Mouse (Mus musculus) left cerebral cortex, postnatal 36 days (tissue): ENCODE results near the gene Btg1-ps2. TPM values are rescaled to one million over a fixed set of nuclear protein-coding genes. Genes with fewer than 3 reads are reported as not detected.
"Not testable (repeated sequence)": the region's sequence is repeated elsewhere in the genome, so short reads cannot be mapped to it uniquely, and the experiment has no call there.

ENCODE experiments used
- DNase-seq, 2 experiments: peaks; one replicate each; pipeline ENCODE4 v3.0.0; 2021 to 2022; ENCODE audit warnings: low spot score in 2 of 2, mixed read lengths in 1 of 2
- intact Hi-C: fragments of 180-260 bp; cut with DNase I; formaldehyde crosslinking; loops from one replicate; pipeline ENCODE4 v1.15.1; 2025
- total RNA-seq, 2 experiments: library from RNA; stranded (reverse); gene quantifications; 2 replicates each; pipeline ENCODE4 v1.2.3; 2021

Gene Btg1-ps2
- not detected for total RNA-seq

DNA sequence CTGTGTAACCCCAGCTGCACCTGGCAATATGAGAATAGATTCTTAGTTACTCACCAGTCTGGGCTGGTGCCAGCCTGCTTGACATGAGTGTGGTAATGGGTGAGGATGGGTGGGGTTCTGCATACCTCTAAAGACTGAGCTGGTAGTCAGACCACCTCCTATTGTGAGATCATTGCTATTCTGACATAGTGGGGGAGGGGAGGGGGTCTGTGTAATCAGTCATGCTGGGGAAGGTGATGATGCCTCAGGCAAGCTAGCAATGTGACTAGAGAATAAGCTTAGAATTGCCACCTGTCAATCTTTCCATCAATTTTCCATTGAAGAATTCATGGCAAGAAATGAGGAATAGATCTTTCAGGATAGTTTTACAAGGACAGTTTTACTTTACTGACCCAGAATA is at the start of gene Btg1-ps2:
Gene Btg1-ps2 (minus strand): TSS at position 101 of the 400 bp plus-strand sequence.
- intact Hi-C loops, result not testable (repeated sequence)

GRCm38 (mm10) chrX:38085041-38085440 is 42.1 kb upstream of the Btg1-ps2 start, which contains the start of gene Rhox11:
Rhox11 (minus strand) TSS chrX:38085141.
- intact Hi-C loops, result loop anchor here (5.0 to 10.0 kb wide), 2 partner anchors 92 to 350 kb away; no protein-coding TSS in a partner anchor
- DNase-seq, result no peak

More for the DNA sequence above, at the start of gene Btg1-ps2:
- DNase-seq, result not testable (repeated sequence)

DNA sequence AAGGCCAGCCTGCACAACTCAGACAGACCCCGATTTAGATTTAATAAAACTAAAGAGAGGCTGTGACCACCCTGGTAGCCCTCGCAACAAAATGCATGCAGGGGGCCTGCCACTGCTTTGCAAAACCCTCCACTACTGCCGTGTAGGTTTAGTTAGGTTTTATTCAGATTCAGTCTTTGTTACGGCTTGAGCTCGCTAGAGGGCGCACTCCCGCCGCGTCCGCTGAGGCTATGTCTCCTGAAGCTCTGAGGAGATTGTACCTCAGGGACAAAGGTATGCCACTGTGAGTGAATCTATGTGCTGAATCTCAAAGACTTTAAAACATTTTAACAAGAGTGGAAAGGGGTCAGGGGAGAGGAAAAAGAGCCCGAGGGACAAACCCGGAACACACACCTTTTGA is 41.3 kb upstream of the Btg1-ps2 start:
- peak; percentile 21 to 23 for DNase-seq
- intact Hi-C loops, result loop anchor here (10.0 kb wide), 1 partner anchor 351 kb away; no protein-coding TSS in a partner anchor

GRCm38 (mm10) chrX:38066175-38066574 is 23.3 kb upstream of the Btg1-ps2 start, which contains the start of gene Rhox10:
Rhox10 (plus strand) TSS chrX:38066475.
- DNase-seq, result no peak
- intact Hi-C loops, result no loop called here

DNA sequence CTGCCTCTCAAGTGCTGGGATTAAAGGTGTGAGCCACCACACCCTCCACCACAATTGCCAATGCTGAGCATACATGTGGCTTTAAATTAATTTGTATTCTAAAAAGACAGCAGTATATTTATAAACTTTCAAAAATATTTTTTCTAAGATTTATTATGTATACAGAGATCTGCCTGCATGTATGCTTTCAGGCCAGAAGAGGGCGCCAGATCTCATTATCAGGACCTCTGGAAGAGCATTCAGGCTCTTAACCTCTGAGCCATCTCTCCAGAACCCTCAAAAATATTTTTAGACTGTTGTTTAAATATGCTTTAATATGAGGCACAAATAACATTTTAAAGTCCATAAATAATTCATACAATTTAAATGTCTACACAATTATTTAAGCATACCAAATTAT is 18.6 kb upstream of the Btg1-ps2 start:
- intact Hi-C loops, result no loop called here
- DNase-seq, result no peak

- no peak for DNase-seq
- intact Hi-C loops, result no loop called here
Observed at GRCm38 (mm10) chrX:38039666-38040065, 3.2 kb downstream of the Btg1-ps2 start.

DNA sequence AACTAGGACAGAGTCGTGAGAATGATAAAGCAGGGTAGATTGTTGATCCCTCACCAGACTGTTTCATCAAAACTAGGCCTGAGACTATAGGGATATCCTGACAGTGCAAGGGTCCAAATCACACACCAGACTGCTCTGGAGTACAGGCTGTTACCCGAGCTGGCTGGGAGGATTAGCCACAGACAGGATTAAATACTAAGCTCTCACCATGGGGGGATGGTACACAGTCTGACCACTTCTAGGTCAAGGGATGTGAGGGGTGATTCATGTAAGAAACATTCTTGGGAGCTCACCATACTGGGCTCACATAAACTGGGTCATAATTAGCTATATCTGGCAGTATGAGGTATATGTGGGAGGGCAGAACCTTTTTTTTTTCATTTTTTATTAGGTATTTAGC is 9.1 kb downstream of the Btg1-ps2 start:
- intact Hi-C loops, result no loop called here
- no peak for DNase-seq

DNA sequence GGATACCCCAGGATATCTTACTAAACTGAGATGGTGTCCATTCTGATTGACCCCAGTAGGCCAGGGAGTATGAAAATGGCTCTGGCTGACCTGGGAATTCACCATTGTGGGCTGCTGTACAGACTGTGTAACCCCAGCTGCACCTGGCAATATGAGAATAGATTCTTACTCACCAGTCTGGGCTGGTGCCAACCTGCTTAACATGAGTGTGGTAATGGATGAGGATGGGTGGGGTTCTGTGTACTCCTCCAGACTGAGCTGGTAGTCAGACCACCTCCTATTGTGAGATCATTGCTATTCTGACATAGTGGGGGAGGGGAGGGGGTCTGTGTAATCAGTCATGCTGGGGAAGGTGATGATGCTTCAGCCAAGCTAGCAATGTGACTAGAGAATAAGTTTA is 24.3 kb downstream of the Btg1-ps2 start, which contains the start of gene Btg1-ps1:
Gene Btg1-ps1 (minus strand): TSS at position 219 of the 400 bp plus-strand sequence.
- DNase-seq, intact Hi-C loops: not testable (repeated sequence)

- intact Hi-C loops, result no loop called here
- no peak for DNase-seq
Observed at GRCm38 (mm10) chrX:38008756-38009155, 34.2 kb downstream of the Btg1-ps2 start.

Other genes starting within 250 kb of the Btg1-ps2 start
- not detected for gene Rhox5, start 238.3 kb downstream of the Btg1-ps2 start, total RNA-seq
- gene Rhox6, start 216.2 kb downstream of the Btg1-ps2 start, total RNA-seq, result not detected
- not detected for gene Rhox7a, start 211.4 kb downstream of the Btg1-ps2 start, total RNA-seq
- gene Rhox8, start 164.2 kb downstream of the Btg1-ps2 start, total RNA-seq, result not detected
- gene Rhox7b, start 145.9 kb downstream of the Btg1-ps2 start, total RNA-seq, result not detected
- not detected for gene Rhox9, start 141.3 kb downstream of the Btg1-ps2 start, total RNA-seq
- not detected for gene Btg1-ps1, start 24.3 kb downstream of the Btg1-ps2 start, total RNA-seq
- gene Rhox10, start 23.4 kb upstream of the Btg1-ps2 start, total RNA-seq, result not detected
- not detected for gene Rhox11, start 42.0 kb upstream of the Btg1-ps2 start, total RNA-seq
- not detected for gene Rhox12, start 67.8 kb upstream of the Btg1-ps2 start, total RNA-seq
- gene Rhox13, start 78.1 kb upstream of the Btg1-ps2 start, total RNA-seq, result not detected
- 10 to 100 TPM; 21.3 to 25.2 TPM for gene Zbtb33, start 146.7 kb upstream of the Btg1-ps2 start, total RNA-seq
- 10 to 100 TPM; 13.5 to 14.0 TPM for gene Tmem255a, start 209.3 kb upstream of the Btg1-ps2 start, total RNA-seq